Mouse (Mus musculus) layer of hippocampus, adult 9-11 months (tissue): ENCODE results near the gene Olfr980.
"Not testable (repeated sequence)": the region's sequence is repeated elsewhere in the genome, so short reads cannot be mapped to it uniquely, and the experiment has no call there.

ENCODE experiments used
- DNase-seq: peaks from one replicate; pipeline ENCODE4 v3.0.0; 2022

Gene Olfr980

DNA sequence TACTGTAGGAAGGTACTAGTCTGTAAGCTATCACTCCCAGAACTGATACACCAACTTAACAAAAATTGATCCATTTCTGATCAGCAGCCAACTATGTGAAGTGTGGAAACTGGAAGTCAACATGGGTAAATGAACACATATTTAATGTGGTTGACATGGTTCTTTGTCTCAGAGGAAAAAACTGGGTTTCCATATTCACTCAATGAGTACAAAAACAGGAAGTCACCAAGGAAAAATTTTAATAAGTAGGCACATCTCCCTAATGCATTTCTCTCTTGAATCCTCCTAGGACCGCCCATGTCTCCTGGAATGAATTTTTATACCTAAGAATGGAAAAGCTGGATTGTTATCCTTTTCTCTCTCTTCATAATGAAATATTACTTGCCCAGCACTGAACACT lies at the start of gene Olfr980:
Gene Olfr980 (minus strand): TSS at position 101 of the 400 bp plus-strand sequence.
- DNase-seq: no peak

DNA sequence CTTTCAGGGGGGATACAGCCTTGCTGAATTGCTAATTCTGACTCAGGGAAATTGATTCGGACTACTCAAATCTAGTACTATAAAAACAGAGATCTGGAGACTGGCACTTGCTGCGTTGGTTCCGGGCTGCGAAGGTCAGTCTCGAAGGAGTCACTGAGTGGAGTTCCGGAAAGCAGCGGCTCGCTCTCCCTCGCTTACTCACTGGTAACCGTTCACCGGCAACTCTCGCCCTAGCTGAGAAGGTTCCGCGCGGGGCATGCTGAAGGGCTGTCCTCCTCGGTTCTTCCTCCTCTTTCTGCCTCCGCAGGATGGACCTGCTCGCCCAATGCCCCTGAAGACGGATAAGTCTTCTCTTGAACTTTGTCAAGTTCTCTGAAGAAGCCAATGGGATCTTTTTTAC lies 40.8 kb upstream of the Olfr980 start:
- no peak for DNase-seq

DNA sequence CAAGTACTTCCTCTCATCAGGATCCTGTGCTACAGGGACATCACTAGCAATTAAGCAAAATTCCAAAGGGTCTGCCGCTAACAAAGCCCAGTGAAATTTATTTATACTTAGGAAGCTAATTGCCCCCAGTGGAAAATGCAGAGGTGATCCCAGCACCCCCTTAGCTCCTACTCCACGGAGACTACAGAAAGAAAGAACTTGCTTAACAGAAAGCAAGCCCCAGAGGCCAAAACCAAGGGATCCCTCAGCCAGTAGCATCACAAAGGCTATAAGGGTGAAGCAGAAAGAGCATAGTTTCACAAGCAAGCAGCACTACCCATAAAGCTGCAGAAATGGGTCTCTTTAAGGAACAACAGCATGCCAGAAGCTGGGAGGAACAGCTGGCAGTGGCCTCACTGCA lies 11.8 kb upstream of the Olfr980 start, which contains the start of gene Olfr981:
Gene Olfr981 (plus strand): TSS at position 301 of the 400 bp plus-strand sequence.
- no peak for DNase-seq

DNA sequence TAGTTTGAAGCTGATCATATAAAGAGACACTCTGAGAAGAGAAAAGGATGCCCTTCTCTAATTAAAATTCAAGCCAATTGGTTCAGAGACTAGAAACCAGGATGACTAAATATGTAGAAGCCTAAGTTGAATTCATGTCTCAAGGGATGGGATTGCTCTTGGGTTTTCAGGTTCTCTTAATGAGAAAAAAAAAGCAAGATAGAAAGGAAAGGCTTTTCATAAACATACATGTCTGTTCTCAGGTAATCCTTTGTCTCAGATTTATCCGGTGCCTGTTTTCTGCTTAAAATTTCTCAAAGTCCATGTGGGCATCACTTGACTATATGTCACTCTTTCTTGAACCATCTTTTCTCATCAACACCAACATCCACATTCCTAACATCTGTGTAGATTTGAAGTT lies 6.0 kb downstream of the Olfr980 start, which contains the start of gene Olfr979:
Gene Olfr979 (minus strand): TSS at position 101 of the 400 bp plus-strand sequence.
- DNase-seq: no peak

DNA sequence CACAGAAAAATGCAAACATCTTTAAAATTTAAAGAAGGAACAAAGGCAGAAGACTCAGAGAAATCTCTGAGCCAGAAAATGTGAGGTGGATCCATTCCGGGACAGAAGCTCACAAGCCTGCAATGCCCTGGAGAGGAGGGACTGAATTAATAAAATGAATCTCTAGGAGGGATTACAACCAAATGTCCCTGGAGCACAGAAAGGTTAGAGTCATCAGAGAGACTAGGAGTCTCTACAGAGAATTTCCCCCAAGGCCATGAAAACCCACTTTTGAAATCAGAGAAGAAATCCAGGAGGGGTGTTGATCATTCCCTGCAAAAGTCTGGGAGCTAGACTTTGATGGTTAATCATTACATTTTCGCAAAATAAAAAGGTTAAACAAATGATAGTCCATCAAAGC lies 17.6 kb downstream of the Olfr980 start, which contains the start of gene Olfr978:
Gene Olfr978 (plus strand): TSS at position 301 of the 400 bp plus-strand sequence.
- no peak for DNase-seq

DNA sequence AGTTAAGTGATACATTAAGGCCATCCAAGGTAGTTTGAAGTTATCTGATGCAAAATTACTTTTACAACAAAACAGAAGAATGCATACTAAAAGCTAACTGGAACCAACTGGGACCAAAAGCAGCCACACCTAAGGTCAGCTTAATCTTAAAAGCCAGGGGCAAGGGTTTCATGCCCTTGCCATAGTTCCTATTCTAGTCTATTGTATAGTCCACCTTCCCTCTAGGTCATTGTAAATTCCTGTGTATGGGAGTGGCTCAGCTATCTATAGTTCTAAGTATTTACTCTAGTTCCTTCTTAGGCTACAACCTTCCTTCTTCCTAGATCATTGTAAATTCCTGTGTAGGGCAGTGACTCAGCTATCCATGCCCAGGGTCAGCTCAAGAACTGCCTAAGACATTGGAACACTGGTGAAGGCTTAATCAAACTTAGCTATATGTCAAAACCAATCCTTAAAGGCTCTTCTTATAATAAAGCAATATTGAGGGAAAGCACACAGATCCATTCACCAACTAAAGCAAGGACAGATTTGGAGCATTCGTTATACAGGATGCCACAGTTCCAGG lies 32.7 kb downstream of the Olfr980 start:
- not testable (repeated sequence) for DNase-seq

DNA sequence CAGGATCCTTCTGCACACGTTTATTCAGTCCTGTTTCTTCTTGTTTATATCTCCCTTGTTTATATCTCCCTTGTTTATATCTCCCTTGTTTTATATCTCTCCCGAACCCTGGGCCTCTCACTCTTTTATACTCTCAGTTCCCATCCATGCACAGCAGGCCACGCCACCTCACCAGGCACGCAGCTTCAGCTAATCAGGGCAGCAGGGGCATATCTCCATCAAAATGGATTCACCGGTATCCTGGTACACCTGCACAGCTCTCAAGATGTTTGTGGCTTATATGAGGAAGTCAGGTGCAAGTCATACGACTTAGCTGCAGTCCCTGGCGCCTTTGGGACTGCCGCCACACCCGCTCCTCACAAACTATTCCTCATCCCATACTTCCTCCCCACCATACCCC lies 48.3 kb downstream of the Olfr980 start, which contains the start of gene Olfr976:
Gene Olfr976 (minus strand): TSS at position 101 of the 400 bp plus-strand sequence.
- DNase-seq: not testable (repeated sequence)
